Mouse (Mus musculus): ENCODE results near the gene Il6st. TPM values are rescaled to one million over a fixed set of nuclear protein-coding genes. Genes with fewer than 3 reads are reported as not detected.
A peak's percentile ranks its signal among the peaks of the same experiment; 100 is the strongest.

The Il6st gene
- polyA plus RNA-seq, 2 experiments, result 34.3 to 40.3 TPM

DNA sequence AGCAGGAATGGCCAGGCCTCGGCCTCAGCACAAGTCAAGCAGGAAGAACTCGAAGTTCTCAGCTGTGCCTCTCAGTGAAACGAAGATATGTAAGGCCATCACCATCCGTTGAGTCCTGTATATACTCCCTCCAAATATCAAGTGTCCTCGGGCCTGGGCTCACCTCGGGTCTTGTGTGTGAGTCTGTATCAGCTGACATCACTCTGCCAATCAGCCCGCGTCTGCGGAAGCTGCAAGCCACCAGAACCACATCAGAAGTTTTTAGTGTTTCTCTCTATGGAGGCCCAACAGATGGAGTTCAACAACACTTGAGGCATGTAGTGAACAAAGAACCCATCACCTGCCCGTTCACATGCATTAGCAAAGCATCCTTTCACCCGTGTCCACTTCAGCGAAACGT, 43.8 kb downstream of the Il6st start:
- 0 out of 2 replicates have a peak, but pooled peaks cover 4% of the 10 kb centered on the region for H3K4me1 ChIP-seq (ENCODE audit: control insufficient read depth, insufficient read depth, low read length)
- H3K4me3 ChIP-seq (replicated peaks; ENCODE audit: low read length), result no peak overlapping the region
- TF ChIP-seq POLR2A (IDR thresholded peaks at IDR 0.05; ENCODE audit: borderline replicate concordance, extremely low read depth, insufficient read depth, insufficient read length), result no peak
- DNase-seq (ENCODE audit: low spot score) (no peak), ATAC-seq (ENCODE audit: low FRiP score, low read depth) (no peak)
- WGBS, result 79% methylated on average over 13 of the region's 13 CpGs
- H3K9ac ChIP-seq (ENCODE audit: low read depth, low read length, severe bottlenecking), result no peak overlapping the region
- no peak overlapping the region for H3K27ac ChIP-seq (replicated peaks; ENCODE audit: low read depth, low read length)
- H3K9me3 ChIP-seq (ENCODE audit: control insufficient read depth, low read length), result no peaks in the 10 kb centered on the region
- H3K4me2 ChIP-seq (replicated peaks; ENCODE audit: low read depth, low read length, severe bottlenecking), result no peak overlapping the region
- H3K27me3 ChIP-seq (ENCODE audit: control insufficient read depth, insufficient read depth, low read length), result no peaks in the 10 kb centered on the region
- H3K36me3 ChIP-seq (ENCODE audit: control insufficient read depth, insufficient read depth, low read length), result peaks cover 40% of the 10 kb centered on the region

DNA sequence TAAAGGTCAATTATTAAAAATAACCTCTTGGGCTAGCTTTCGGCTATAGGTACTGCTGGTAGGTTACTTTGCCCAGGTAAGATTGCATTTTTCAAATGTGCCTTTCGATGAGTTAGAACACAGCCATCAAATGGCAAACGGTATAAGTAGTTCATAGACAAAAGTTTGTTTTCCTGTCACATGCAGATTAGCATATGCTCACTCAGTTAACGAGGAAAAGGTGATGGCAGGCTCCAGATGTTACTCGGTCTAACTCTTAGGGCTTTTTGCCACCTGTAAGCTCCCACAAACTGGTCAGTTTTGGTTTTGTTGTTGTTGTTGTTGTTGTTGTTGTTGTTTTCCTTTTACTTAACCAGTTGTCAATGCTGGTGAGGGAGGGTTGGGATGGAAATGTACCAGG, 44.6 kb downstream of the Il6st start:
- WGBS, result 61% methylated on average over 5 of the region's 5 CpGs

DNA sequence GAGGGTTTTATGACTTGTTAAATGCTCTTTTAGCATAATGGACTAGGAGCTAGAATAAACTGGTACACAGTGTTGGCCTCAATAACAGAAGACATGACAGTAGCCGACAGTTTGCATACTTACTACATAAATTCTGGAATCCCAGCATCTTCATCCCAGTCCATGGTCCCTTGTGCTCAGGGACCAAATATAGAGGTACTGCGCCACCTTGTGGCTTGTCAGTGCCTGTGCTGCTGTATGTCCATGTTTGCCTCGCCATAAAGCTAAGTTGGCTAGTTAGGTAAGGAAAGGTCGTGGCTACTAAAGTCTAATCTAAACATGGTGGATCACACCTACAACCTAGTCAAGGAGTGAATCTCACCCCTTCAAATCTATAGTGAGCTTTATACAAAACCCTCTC, 45.6 kb downstream of the Il6st start:
- Histone ChIP-seq H3K4me2 (replicated peaks; ENCODE audit: low read depth, low read length, severe bottlenecking) (no peak overlapping the region), H3K9me3 (ENCODE audit: control insufficient read depth, low read length) (no peaks in the 10 kb centered on the region), H3K27me3 (ENCODE audit: control insufficient read depth, insufficient read depth, low read length) (no peaks in the 10 kb centered on the region), H3K9ac (ENCODE audit: low read depth, low read length, severe bottlenecking) (no peak overlapping the region), H3K27ac (replicated peaks; ENCODE audit: low read depth, low read length) (no peak overlapping the region), H3K4me3 (replicated peaks; ENCODE audit: low read length) (no peak overlapping the region), H3K4me1 (ENCODE audit: control insufficient read depth, insufficient read depth, low read length) (0 out of 2 replicates have a peak, but pooled peaks cover 4% of the 10 kb centered on the region), H3K36me3 (ENCODE audit: control insufficient read depth, insufficient read depth, low read length) (peaks cover 23% of the 10 kb centered on the region)
- DNase-seq (ENCODE audit: low spot score) (peak; percentile 83), ATAC-seq (ENCODE audit: low FRiP score, low read depth) (peak; percentile 74; the same call in 1 of the 2 replicates)
- 25% methylated on average over 4 of the region's 4 CpGs for WGBS
- TF ChIP-seq POLR2A (IDR thresholded peaks at IDR 0.05; ENCODE audit: borderline replicate concordance, extremely low read depth, insufficient read depth, insufficient read length), result no peak

More for the DNA sequence above, 44.6 kb downstream of the Il6st start:
- H3K4me3 ChIP-seq (replicated peaks; ENCODE audit: low read length), result no peak overlapping the region
- DNase-seq (ENCODE audit: low spot score) (no peak), ATAC-seq (ENCODE audit: low FRiP score, low read depth) (no peak)
- no peak overlapping the region for H3K4me2 ChIP-seq (replicated peaks; ENCODE audit: low read depth, low read length, severe bottlenecking)
- no peaks in the 10 kb centered on the region for H3K9me3 ChIP-seq (ENCODE audit: control insufficient read depth, low read length)
- no peak overlapping the region for H3K9ac ChIP-seq (ENCODE audit: low read depth, low read length, severe bottlenecking)
- TF ChIP-seq POLR2A (IDR thresholded peaks at IDR 0.05; ENCODE audit: borderline replicate concordance, extremely low read depth, insufficient read depth, insufficient read length), result no peak
- H3K27ac ChIP-seq (replicated peaks; ENCODE audit: low read depth, low read length), result no peak overlapping the region
- 0 out of 2 replicates have a peak, but pooled peaks cover 4% of the 10 kb centered on the region for H3K4me1 ChIP-seq (ENCODE audit: control insufficient read depth, insufficient read depth, low read length)
- H3K27me3 ChIP-seq (ENCODE audit: control insufficient read depth, insufficient read depth, low read length), result no peaks in the 10 kb centered on the region
- peaks cover 33% of the 10 kb centered on the region for H3K36me3 ChIP-seq (ENCODE audit: control insufficient read depth, insufficient read depth, low read length)

DNA sequence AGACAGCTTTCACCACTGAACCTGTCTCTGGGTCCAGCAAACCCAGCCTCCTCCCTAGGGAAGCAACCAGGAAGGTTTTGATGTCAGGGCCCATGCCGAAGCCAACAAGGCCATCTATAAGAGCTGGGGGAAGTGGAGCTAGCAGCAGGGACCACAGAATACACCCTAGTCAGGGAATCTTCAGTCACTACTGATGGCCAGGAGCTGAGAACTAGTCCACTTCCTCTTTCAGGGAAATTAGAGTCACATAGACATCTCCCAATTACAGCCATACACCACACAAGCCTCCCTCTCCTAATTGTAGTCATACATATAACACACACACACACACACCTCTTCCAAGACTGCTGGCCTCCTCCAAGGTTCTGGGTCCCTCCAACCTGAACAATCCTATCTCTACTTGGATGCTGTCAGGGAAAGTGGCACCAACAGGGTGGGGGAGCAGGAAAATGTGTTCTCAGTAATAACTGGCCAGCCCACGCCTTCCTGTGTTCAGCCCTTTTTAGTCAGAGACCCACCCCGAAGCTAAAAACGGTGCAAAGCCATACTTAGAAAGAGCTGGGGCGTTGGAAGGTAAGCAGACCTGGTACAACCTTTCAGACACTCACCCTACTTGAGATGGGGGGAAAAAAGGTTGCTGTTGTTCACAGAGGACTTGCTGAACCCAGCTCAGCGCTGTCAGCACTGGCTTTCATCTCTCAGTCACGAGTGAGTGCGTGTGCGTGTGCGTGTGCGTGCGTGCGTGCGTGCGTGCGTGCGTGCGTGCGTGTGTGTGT, 46.8 kb downstream of the Il6st start:
- peaks cover 12% of the 10 kb centered on the region for H3K36me3 ChIP-seq (ENCODE audit: control insufficient read depth, insufficient read depth, low read length)
- DNase-seq (ENCODE audit: low spot score), result no peak
- no peak overlapping the region for H3K4me3 ChIP-seq (replicated peaks; ENCODE audit: low read length)
- no peak overlapping the region for H3K27ac ChIP-seq (replicated peaks; ENCODE audit: low read depth, low read length)
- ATAC-seq (ENCODE audit: low FRiP score, low read depth), result no peak
- no peaks in the 10 kb centered on the region for H3K27me3 ChIP-seq (ENCODE audit: control insufficient read depth, insufficient read depth, low read length)
- H3K4me1 ChIP-seq (ENCODE audit: control insufficient read depth, insufficient read depth, low read length), result 0 out of 2 replicates have a peak, but pooled peaks cover 4% of the 10 kb centered on the region
- no peak overlapping the region for H3K4me2 ChIP-seq (replicated peaks; ENCODE audit: low read depth, low read length, severe bottlenecking)
- TF ChIP-seq POLR2A (IDR thresholded peaks at IDR 0.05; ENCODE audit: borderline replicate concordance, extremely low read depth, insufficient read depth, insufficient read length), result no peak
- WGBS, result 92% methylated on average over 19 of the region's 19 CpGs
- H3K9me3 ChIP-seq (ENCODE audit: control insufficient read depth, low read length), result no peaks in the 10 kb centered on the region
- H3K9ac ChIP-seq (ENCODE audit: low read depth, low read length, severe bottlenecking), result no peak overlapping the region

DNA sequence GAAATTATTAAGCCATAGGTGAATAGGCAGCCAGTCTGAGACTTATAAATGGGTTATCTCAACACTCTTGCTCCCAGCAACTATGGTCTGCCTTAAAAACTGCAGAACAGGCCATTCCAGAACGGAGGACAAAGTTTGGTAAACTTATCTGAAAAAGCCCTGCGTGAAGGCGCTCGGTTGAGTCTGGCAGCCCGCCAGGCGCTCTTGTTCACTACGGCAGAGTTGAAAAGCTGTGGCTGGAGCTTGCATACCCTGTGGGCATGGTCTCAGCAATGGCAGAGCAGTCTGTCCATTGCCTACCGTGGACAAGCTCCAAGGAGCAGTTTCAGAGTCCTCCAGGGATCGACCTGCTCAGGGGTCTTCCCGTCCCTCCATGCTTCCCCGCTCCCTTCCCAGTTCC, 47.4 kb downstream of the Il6st start:
- WGBS, result 63% methylated on average over 11 of the region's 11 CpGs
- no peak for DNase-seq (ENCODE audit: low spot score)

More for the DNA sequence above, 47.4 kb downstream of the Il6st start:
- Histone ChIP-seq H3K4me1 (ENCODE audit: control insufficient read depth, insufficient read depth, low read length) (0 out of 2 replicates have a peak, but pooled peaks cover 4% of the 10 kb centered on the region), H3K27me3 (ENCODE audit: control insufficient read depth, insufficient read depth, low read length) (no peaks in the 10 kb centered on the region), H3K9ac (ENCODE audit: low read depth, low read length, severe bottlenecking) (no peak overlapping the region), H3K4me2 (replicated peaks; ENCODE audit: low read depth, low read length, severe bottlenecking) (no peak overlapping the region), H3K9me3 (ENCODE audit: control insufficient read depth, low read length) (no peaks in the 10 kb centered on the region), H3K36me3 (ENCODE audit: control insufficient read depth, insufficient read depth, low read length) (peaks cover 10% of the 10 kb centered on the region; the same call in 1 of the 2 replicates), H3K27ac (replicated peaks; ENCODE audit: low read depth, low read length) (no peak overlapping the region), H3K4me3 (replicated peaks; ENCODE audit: low read length) (no peak overlapping the region)
- no peak for ATAC-seq (ENCODE audit: low FRiP score, low read depth)
- no peak for TF ChIP-seq POLR2A (IDR thresholded peaks at IDR 0.05; ENCODE audit: borderline replicate concordance, extremely low read depth, insufficient read depth, insufficient read length)

Measured in limb, embryonic 14.5 days (tissue).